Mouse (Mus musculus): Measurements from ENCODE around the gene Cdc42bpb. TPM values are rescaled to one million over a fixed set of nuclear protein-coding genes. Genes with fewer than 3 reads are reported as not detected.
A peak's percentile ranks its signal among the peaks of the same experiment; 100 is the strongest.

Cdc42bpb gene
- total and polyA plus RNA-seq, 3 experiments = 16.7 to 29.7 (median 25.4) TPM

- H3K36me3 ChIP-seq (replicated peaks in 1 of 2; ENCODE audit: control insufficient read depth in 1 of 2, insufficient read depth in 1 of 2, low read length in 1 of 2) = no peaks in the 10 kb centered on the region
- no peak within 1 kb of the TSS; the same call in 1 of the 2 replicates for H3K9ac ChIP-seq (ENCODE audit: insufficient read depth, low read depth)
- DNase-seq (ENCODE audit: extremely low read depth) = no peak
- H3K27me3 ChIP-seq (replicated peaks) = peaks cover 46% of the 10 kb centered on the region
- peaks cover 0 to 23% of the 10 kb centered on the region in 2 experiments; a peak in 2 of 4 replicates for H3K4me1 ChIP-seq (ENCODE audit: control insufficient read depth in 1 of 2, insufficient read depth in 2 of 2)
- H3K9me3 ChIP-seq (replicated peaks; ENCODE audit: low read length) = no peaks in the 10 kb centered on the region
- H3K79me2 ChIP-seq (replicated peaks; ENCODE audit: control insufficient read depth, extremely low read depth, insufficient read depth, poor library complexity, severe bottlenecking) = no peaks in the 10 kb centered on the region
- TF ChIP-seq MXI1 (IDR thresholded peaks at IDR 0.05; ENCODE audit: low read depth, low read length) = no peak
- TF ChIP-seq GABPA (IDR thresholded peaks at IDR 0.05; ENCODE audit: insufficient replicate concordance, low read depth, low read length) = no peak
- no peak for TF ChIP-seq ETS1 (conservative IDR thresholded peaks at IDR 0.05; ENCODE audit: low read depth, low read length)
- TF ChIP-seq TBP (conservative IDR thresholded peaks at IDR 0.05; ENCODE audit: low read depth, low read length) = no peak
- no peak for TF ChIP-seq MAZ (IDR thresholded peaks at IDR 0.05; ENCODE audit: low read depth, low read length)
- TF ChIP-seq JUND (conservative IDR thresholded peaks at IDR 0.05; ENCODE audit: low read depth, low read length) = no peak
- no peak for TF ChIP-seq MAFK (IDR thresholded peaks at IDR 0.05; ENCODE audit: insufficient replicate concordance, low read length)
- no peak for TF ChIP-seq USF1 (IDR thresholded peaks at IDR 0.05; ENCODE audit: low read depth, low read length)
- no peak for TF ChIP-seq EP300 (IDR thresholded peaks at IDR 0.05; ENCODE audit: low read length)
- H3K27ac ChIP-seq (ENCODE audit: insufficient read depth, low read depth) = no peak within 1 kb of the TSS
- H3K4me2 ChIP-seq (ENCODE audit: insufficient read depth, low read depth, poor library complexity, severe bottlenecking) = peak within 1 kb of the TSS; percentile 65
- H3K4me3 ChIP-seq (replicated peaks in 1 of 3; ENCODE audit: low read depth in 2 of 3, low read length in 2 of 3, poor library complexity in 1 of 3) = peak within 1 kb of the TSS; percentile 22 to 55 (median 25)
- dilution Hi-C loops (cut with MboI; ENCODE audit: extremely low pct_ligation_motif_present, extremely low pct_unique_long_range_greater_than_20kb, low sequenced_read_pairs) = no loop called here
- in situ Hi-C loops (cut with MboI; ENCODE audit: low pct_ligation_motif_present, low pct_unique_long_range_greater_than_20kb, low sequenced_read_pairs) = loop anchor here (10.0 kb wide), 1 partner anchor 142 kb away; the partner anchor contains the start of gene Amn
Measured at GRCm38 (mm10) chr12:111416921-111417779, 39.6 kb upstream of the Cdc42bpb start, which contains the start of gene Exoc3l4. Gene Exoc3l4 (plus strand): TSS chr12:111417017.

GRCm38 (mm10) chr12:111413300-111413699 is 35.8 kb upstream of the Cdc42bpb start:
- H3K4me3 ChIP-seq (replicated peaks in 1 of 3; ENCODE audit: low read depth in 2 of 3, low read length in 2 of 3, poor library complexity in 1 of 3) = no peak overlapping the region
- no peaks in the 10 kb centered on the region for H3K9me3 ChIP-seq (replicated peaks; ENCODE audit: low read length)
- H3K9ac ChIP-seq (ENCODE audit: insufficient read depth, low read depth) = no peak overlapping the region
- in situ Hi-C loops (cut with MboI; ENCODE audit: low pct_ligation_motif_present, low pct_unique_long_range_greater_than_20kb, low sequenced_read_pairs) = loop anchor here (10.0 kb wide), 1 partner anchor 138 kb away; the partner anchor contains the start of gene Amn
- no peaks in the 10 kb centered on the region for H3K79me2 ChIP-seq (replicated peaks; ENCODE audit: control insufficient read depth, extremely low read depth, insufficient read depth, poor library complexity, severe bottlenecking)
- peaks cover 0 to 23% of the 10 kb centered on the region in 2 experiments; a peak in 2 of 4 replicates for H3K4me1 ChIP-seq (ENCODE audit: control insufficient read depth in 1 of 2, insufficient read depth in 2 of 2)
- dilution Hi-C loops (cut with MboI; ENCODE audit: extremely low pct_ligation_motif_present, extremely low pct_unique_long_range_greater_than_20kb, low sequenced_read_pairs) = no loop called here
- TF ChIP-seq CTCF (conservative IDR thresholded peaks at IDR 0.05 in 1 of 2, IDR thresholded peaks at IDR 0.05 in 1 of 2; ENCODE audit: low read depth in 2 of 2, low read length in 2 of 2) = peak; percentile 42 to 100; a peak in 3 of 4 replicates
- TF ChIP-seq NELFE (IDR thresholded peaks at IDR 0.05; ENCODE audit: low read depth, low read length) = peak; percentile 84; the same call in 1 of the 2 replicates
- TF ChIP-seq MAFK (IDR thresholded peaks at IDR 0.05; ENCODE audit: insufficient replicate concordance, low read length) = no peak
- peak; percentile 93 for TF ChIP-seq SMC3 (IDR thresholded peaks at IDR 0.05; ENCODE audit: low read depth, low read length)
- TF ChIP-seq JUND (conservative IDR thresholded peaks at IDR 0.05; ENCODE audit: low read depth, low read length) = no peak
- peak; percentile 22; the same call in 1 of the 2 replicates for TF ChIP-seq NRF1 (IDR thresholded peaks at IDR 0.05; ENCODE audit: low read depth, low read length)
- TF ChIP-seq ZC3H11A (IDR thresholded peaks at IDR 0.05; ENCODE audit: low read depth, low read length) = peak; percentile 50; the same call in 1 of the 2 replicates
- peak; percentile 66; the same call in 1 of the 2 replicates for TF ChIP-seq TCF12 (IDR thresholded peaks at IDR 0.05; ENCODE audit: low read depth, low read length)
- TF ChIP-seq RAD21 (IDR thresholded peaks at IDR 0.05; ENCODE audit: low read depth, low read length) = peak; percentile 70
- H3K27me3 ChIP-seq (replicated peaks) = peaks cover 46% of the 10 kb centered on the region
- H3K36me3 ChIP-seq (replicated peaks in 1 of 2; ENCODE audit: control insufficient read depth in 1 of 2, insufficient read depth in 1 of 2, low read length in 1 of 2) = no peaks in the 10 kb centered on the region
- H3K4me2 ChIP-seq (ENCODE audit: insufficient read depth, low read depth, poor library complexity, severe bottlenecking) = peak overlapping the region; percentile 72
- DNase-seq (ENCODE audit: extremely low read depth) = peak; percentile 84
- H3K27ac ChIP-seq (ENCODE audit: insufficient read depth, low read depth) = no peak overlapping the region
